Mouse (Mus musculus) megakaryocyte progenitor cell, adult 5-6 weeks (primary cell): ENCODE measurements at regions not wholly inside any gene's neighbourhood (a gene's known extent, or its start where the extent isn't known, plus 50 kb on each side); places are given as distances from the start of the nearest gene placed in this dataset.

Experiments used
- ATAC-seq: replicated peaks from 2 replicates; pipeline ENCODE4 v1.8.0; 2016; ENCODE audit warnings: mild to moderate bottlenecking, moderate TSS enrichment, inconsistent platforms; ENCODE audit not compliant: poor library complexity

GRCm38 (mm10) chr9:61168931-61169330, 203.2 kb upstream of the Tle3 start:
- ATAC-seq: peak; percentile 86

- ATAC-seq: no peak
These were observed 202.6 kb upstream of the Tle3 start for GRCm38 (mm10) chr9:61169506-61170090.

- ATAC-seq: no peak
These were observed 201.2 kb upstream of the Tle3 start for GRCm38 (mm10) chr9:61170921-61171320.

GRCm38 (mm10) chr9:61172421-61172820, 199.7 kb upstream of the Tle3 start:
- no peak for ATAC-seq

GRCm38 (mm10) chr9:61173548-61173947, 198.6 kb upstream of the Tle3 start:
- no peak for ATAC-seq

GRCm38 (mm10) chr9:61175381-61175780, 196.8 kb upstream of the Tle3 start:
- no peak for ATAC-seq

GRCm38 (mm10) chr9:61176856-61177255, 195.3 kb upstream of the Tle3 start:
- no peak for ATAC-seq

GRCm38 (mm10) chr9:61186541-61187420, 185.4 kb upstream of the Tle3 start:
- ATAC-seq: no peak

GRCm38 (mm10) chr9:61187713-61188399, 184.3 kb upstream of the Tle3 start:
- no peak for ATAC-seq

GRCm38 (mm10) chr9:61189295-61189694, 182.9 kb upstream of the Tle3 start:
- no peak for ATAC-seq

GRCm38 (mm10) chr9:61199077-61199753, 173.0 kb upstream of the Tle3 start:
- ATAC-seq: no peak

GRCm38 (mm10) chr9:61199891-61200290, 172.3 kb upstream of the Tle3 start:
- no peak for ATAC-seq

- ATAC-seq: no peak
These were observed 171.7 kb upstream of the Tle3 start for GRCm38 (mm10) chr9:61200295-61200955.

- ATAC-seq: no peak
These were observed 167.1 kb upstream of the Tle3 start for GRCm38 (mm10) chr9:61205049-61205448.

- no peak for ATAC-seq
These were observed 165.3 kb upstream of the Tle3 start for GRCm38 (mm10) chr9:61206725-61207365.

GRCm38 (mm10) chr9:61207423-61208150, 164.6 kb upstream of the Tle3 start:
- ATAC-seq: no peak

- no peak for ATAC-seq
These were observed 160.5 kb upstream of the Tle3 start for GRCm38 (mm10) chr9:61211627-61212026.

GRCm38 (mm10) chr9:61214943-61215342, 157.2 kb upstream of the Tle3 start:
- ATAC-seq: no peak

GRCm38 (mm10) chr9:61216012-61216770, 156.0 kb upstream of the Tle3 start:
- ATAC-seq: no peak
